Mouse (Mus musculus) heart, adult 2 months (tissue): ENCODE measurements around the gene Fam216b.

Experiments
- CTCF ChIP-seq: fragments of 200-600 bp; IDR thresholded peaks from 2 replicates; pipeline ENCODE4 v1.8.1; 2022; ENCODE audit warnings: antibody characterized with exemption, mild to moderate bottlenecking, moderate library complexity
- POLR2A ChIP-seq: fragments of 200-500 bp; IDR thresholded peaks from 2 replicates; pipeline ENCODE4 v1.6.1; 2011; ENCODE audit warnings: mild to moderate bottlenecking, low read depth, low read length, control low read depth; ENCODE audit not compliant: insufficient read depth

GRCm38 (mm10) chr14:78062484-78062883 is 26.3 kb downstream of the Fam216b start:
- TF ChIP-seq POLR2A (no peak), CTCF (no peak)
